Mouse (Mus musculus) small intestine, adult 2 months (tissue): ENCODE data around the gene Pdcl2.

Experiments used
- CTCF ChIP-seq: fragments of 200-500 bp; IDR thresholded peaks from 2 replicates; pipeline ENCODE4 v1.5.1; 2012; ENCODE audit warnings: low read depth, mild to moderate bottlenecking, control low read depth, inconsistent platforms, low read length, moderate library complexity, mixed read lengths; ENCODE audit not compliant: insufficient replicate concordance, insufficient read length; ENCODE audit errors: extremely low read depth
- POLR2A ChIP-seq: fragments of 200-500 bp; IDR thresholded peaks from 2 replicates; pipeline ENCODE4 v1.6.1; 2012; ENCODE audit warnings: low read depth, mild to moderate bottlenecking, control low read depth, inconsistent platforms, low read length, moderate library complexity

- TF ChIP-seq POLR2A (no peak), CTCF (no peak)
These were observed 29.8 kb upstream of the Pdcl2 start for GRCm38 (mm10) chr5:76360786-76361185.
